Mouse (Mus musculus) liver, embryonic 14.5 days (tissue): Measurements from ENCODE around the gene Prex1.

Experiments
- CTCF ChIP-seq: IDR thresholded peaks from 2 replicates; pipeline ENCODE4 v1.5.1; 2016; ENCODE audit warnings: antibody characterized with exemption, low read depth, control low read depth
- EP300 ChIP-seq: IDR thresholded peaks from 2 replicates; pipeline ENCODE4 v1.6.1; 2016; ENCODE audit warnings: antibody characterized with exemption, low read depth

GRCm38 (mm10) chr2:166709883-166710282 lies 3.7 kb downstream of the Prex1 start:
- TF ChIP-seq CTCF (no peak), EP300 (no peak)
